Mouse (Mus musculus) embryonic facial prominence, embryonic 11.5 days (tissue): ENCODE data around the gene Rfx7. TPM values are rescaled to one million over a fixed set of nuclear protein-coding genes. Genes with fewer than 3 reads are reported as not detected.
A peak's percentile ranks its signal among the peaks of the same experiment; 100 is the strongest.
"Not testable (repeated sequence)": the region's sequence is repeated elsewhere in the genome, so short reads cannot be mapped to it uniquely, and the experiment has no call there.

Source experiments
- ATAC-seq: fragments of 200-750 bp; cut with Nextera tagmentation; replicated peaks from 2 replicates; pipeline ENCODE4 v1.8.0; 2017; ENCODE audit warnings: low read depth; ENCODE audit not compliant: insufficient number of reproducible peaks, low FRiP score, low TSS enrichment
- DNase-seq: peaks from one replicate; pipeline ENCODE4 v3.0.0-alpha.2; 2015; ENCODE audit warnings: low spot score
- H3K27ac ChIP-seq: fragments of 300-500 bp; sonication (generic); replicated peaks from 2 replicates; pipeline ENCODE4 v1.5.1; 2014; ENCODE audit warnings: mild to moderate bottlenecking, low read depth, low read length, control low read depth
- H3K27me3 ChIP-seq: fragments of 300-500 bp; sonication (generic); 2 replicates; pipeline ENCODE4 v1.6.1; 2014; ENCODE audit warnings: mild to moderate bottlenecking, low read length, moderate library complexity, mixed read lengths; ENCODE audit not compliant: control insufficient read depth, insufficient read depth
- H3K36me3 ChIP-seq: fragments of 300-500 bp; sonication (generic); replicated peaks from 2 replicates; pipeline ENCODE4 v1.6.1; 2014; ENCODE audit warnings: low read depth, mild to moderate bottlenecking, low read length, moderate library complexity, mixed read lengths; ENCODE audit not compliant: control insufficient read depth, insufficient read depth
- H3K4me1 ChIP-seq: fragments of 300-500 bp; sonication (generic); 2 replicates; pipeline ENCODE4 v1.6.1; 2014; ENCODE audit warnings: low read length, mixed read lengths; ENCODE audit not compliant: control insufficient read depth, insufficient read depth
- H3K4me2 ChIP-seq: fragments of 300-500 bp; sonication (generic); 2 replicates; pipeline ENCODE4 v1.6.1; 2014; ENCODE audit warnings: low read depth, mild to moderate bottlenecking, control low read depth, low read length, moderate library complexity
- H3K4me3 ChIP-seq: fragments of 300-500 bp; sonication (generic); 2 replicates; pipeline ENCODE4 v1.5.1; 2014; ENCODE audit warnings: low read depth, low read length, control low read depth
- H3K9ac ChIP-seq: fragments of 300-500 bp; sonication (generic); replicated peaks from 2 replicates; pipeline ENCODE4 v1.6.1; 2014; ENCODE audit warnings: mild to moderate bottlenecking, control low read depth, low read length
- H3K9me3 ChIP-seq: fragments of 300-500 bp; sonication (generic); replicated peaks from 2 replicates; pipeline ENCODE4 v1.6.1; 2016; ENCODE audit warnings: mild to moderate bottlenecking, low read length, inconsistent platforms, mixed read lengths; ENCODE audit not compliant: control insufficient read depth
- WGBS: fragments of 180-500 bp; shearing (Covaris S2); extraction: QIAGEN DNeasy Blood & Tissue Kit; methylation state at CpG from one replicate; pipeline ENCODE4 v1.1.7; 2014; 5-methylcytosine and 5-hydroxymethylcytosine counted together
- polyA plus RNA-seq: library from polyadenylated mRNA; unstranded; fragments of >200 nt; fragmentation: Nextera tagmentation; extraction: Ambion mirVana; gene quantifications from 2 replicates; pipeline ENCODE4 v1.2.1, GENCODE M21; 2014

Rfx7 gene
- polyA plus RNA-seq, 1 experiment from 2014 or later = 19.9 TPM

- H3K4me1 ChIP-seq = no peaks in the 10 kb centered on the region
- H3K4me2 ChIP-seq = peak overlapping the region; percentile 62
Observed at GRCm38 (mm10) chr9:72662691-72663533, 130.9 kb downstream of the Rfx7 start.

GRCm38 (mm10) chr9:72663534-72663918 is 131.5 kb downstream of the Rfx7 start:
- H3K9ac ChIP-seq = peak overlapping the region; percentile 100
- peak overlapping the region; percentile 99 for H3K4me3 ChIP-seq
- DNase-seq (no peak), ATAC-seq (no peak)
- H3K36me3 ChIP-seq = peaks cover 5% of the 10 kb centered on the region
- peak overlapping the region; percentile 62 for H3K4me2 ChIP-seq
- no peaks in the 10 kb centered on the region for H3K27me3 ChIP-seq
- H3K9me3 ChIP-seq = no peaks in the 10 kb centered on the region
- H3K27ac ChIP-seq = peak overlapping the region; percentile 100
- 7% methylated on average over 10 of the region's 10 CpGs for WGBS
- no peaks in the 10 kb centered on the region for H3K4me1 ChIP-seq

More at GRCm38 (mm10) chr9:72662691-72663533, 130.9 kb downstream of the Rfx7 start:
- H3K27me3 ChIP-seq = no peaks in the 10 kb centered on the region
- under 1% methylated on average over 52 of the region's 55 CpGs for WGBS
- peak overlapping the region; percentile 100 for H3K27ac ChIP-seq
- H3K4me3 ChIP-seq = peak overlapping the region; percentile 99
- H3K9ac ChIP-seq = peak overlapping the region; percentile 100
- peak; percentile 91 for DNase-seq
- peak; percentile 64 for ATAC-seq
- H3K36me3 ChIP-seq = peaks cover 5% of the 10 kb centered on the region
- H3K9me3 ChIP-seq = no peaks in the 10 kb centered on the region

- H3K27me3 ChIP-seq = no peaks in the 10 kb centered on the region
- DNase-seq (no peak), ATAC-seq (no peak)
- H3K4me3 ChIP-seq = peak overlapping the region; percentile 99
- H3K4me2 ChIP-seq = peak overlapping the region; percentile 62
- no peaks in the 10 kb centered on the region for H3K9me3 ChIP-seq
- H3K9ac ChIP-seq = peak overlapping the region; percentile 100
- no peaks in the 10 kb centered on the region for H3K4me1 ChIP-seq
- H3K27ac ChIP-seq = 0 out of 2 replicates have a peak overlapping the region, but pooled peaks have one; percentile 14
- 57% methylated on average over 12 of the region's 12 CpGs for WGBS
- peaks cover 5% of the 10 kb centered on the region for H3K36me3 ChIP-seq
Observed at GRCm38 (mm10) chr9:72664409-72665351, 132.6 kb downstream of the Rfx7 start.

- ATAC-seq (no peak), DNase-seq (no peak)
- peaks cover 9% of the 10 kb centered on the region for H3K36me3 ChIP-seq
- no peaks in the 10 kb centered on the region for H3K9me3 ChIP-seq
- no peak overlapping the region for H3K4me3 ChIP-seq
- no peaks in the 10 kb centered on the region for H3K27me3 ChIP-seq
- H3K9ac ChIP-seq = no peak overlapping the region
- H3K4me2 ChIP-seq = peak overlapping the region; percentile 62
- WGBS = 34% methylated on average over 7 of the region's 7 CpGs
- H3K27ac ChIP-seq = no peak overlapping the region
- H3K4me1 ChIP-seq = no peaks in the 10 kb centered on the region
Observed at GRCm38 (mm10) chr9:72665517-72665916, 133.5 kb downstream of the Rfx7 start.

GRCm38 (mm10) chr9:72666352-72667021 is 134.4 kb downstream of the Rfx7 start:
- not testable (repeated sequence) for H3K4me2 ChIP-seq, H3K27ac ChIP-seq, H3K9ac ChIP-seq, H3K27me3 ChIP-seq, H3K4me1 ChIP-seq, DNase-seq, H3K9me3 ChIP-seq, ATAC-seq, H3K4me3 ChIP-seq
- peaks cover 10% of the 10 kb centered on the region for H3K36me3 ChIP-seq
- WGBS = 82% methylated on average over 6 of the region's 8 CpGs

GRCm38 (mm10) chr9:72667126-72667525 is 135.1 kb downstream of the Rfx7 start:
- WGBS = 87% methylated on average over 3 of the region's 3 CpGs
- H3K27me3 ChIP-seq = no peaks in the 10 kb centered on the region
- H3K4me1 ChIP-seq = no peaks in the 10 kb centered on the region
- no peak overlapping the region for H3K4me2 ChIP-seq
- DNase-seq (no peak), ATAC-seq (no peak)
- no peak overlapping the region for H3K4me3 ChIP-seq
- H3K36me3 ChIP-seq = peaks cover 14% of the 10 kb centered on the region
- H3K27ac ChIP-seq = no peak overlapping the region
- no peak overlapping the region for H3K9ac ChIP-seq
- no peaks in the 10 kb centered on the region for H3K9me3 ChIP-seq

- ATAC-seq (no peak), DNase-seq (no peak)
- Histone ChIP-seq H3K27me3 (no peaks in the 10 kb centered on the region), H3K4me2 (no peak overlapping the region), H3K27ac (no peak overlapping the region), H3K9ac (no peak overlapping the region), H3K4me1 (no peaks in the 10 kb centered on the region), H3K36me3 (peaks cover 23% of the 10 kb centered on the region), H3K4me3 (no peak overlapping the region), H3K9me3 (no peaks in the 10 kb centered on the region)
- WGBS = 89% methylated on average over 7 of the region's 7 CpGs
Observed at GRCm38 (mm10) chr9:72669383-72669782, 137.3 kb downstream of the Rfx7 start.
